Mouse (Mus musculus): ENCODE measurements around the gene Olfr818. TPM values are rescaled to one million over a fixed set of nuclear protein-coding genes. Genes with fewer than 3 reads are reported as not detected.

Olfr818 gene
- polyA plus RNA-seq (2014; fragmentation: Illumina TruSeq; extraction: RNeasy Lipid Tissue Mini Kit (QIAGEN cat#74804); ENCODE audit: low read depth, low replicate concordance), result not detected

GRCm38 (mm10) chr10:129949000-129949399, at the start of gene Olfr818:
Gene Olfr818, minus strand, starts transcription at chr10:129949100.

DNA sequence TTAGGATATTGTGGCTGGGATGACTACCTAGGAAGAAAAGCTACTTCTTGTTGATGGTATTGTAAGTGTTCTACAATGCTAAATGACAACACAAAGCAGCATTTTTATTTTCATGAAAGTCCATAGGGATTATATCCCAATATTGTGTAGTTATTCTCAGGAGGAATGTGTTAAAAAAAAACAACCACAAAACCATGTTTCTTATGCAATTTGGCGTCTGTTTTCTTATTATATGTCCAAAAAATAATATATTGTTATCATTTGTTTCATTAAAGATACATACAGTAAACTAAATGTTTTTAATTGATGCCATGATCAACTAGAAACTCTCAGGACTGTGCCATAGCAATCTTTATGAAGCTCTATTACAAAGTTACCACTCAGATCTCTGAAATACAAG, 36.1 kb upstream of the Olfr818 start, which contains the start of gene Gm10310:
Gene Gm10310 (minus strand): TSS at position 101 of the 400 bp plus-strand sequence.

DNA sequence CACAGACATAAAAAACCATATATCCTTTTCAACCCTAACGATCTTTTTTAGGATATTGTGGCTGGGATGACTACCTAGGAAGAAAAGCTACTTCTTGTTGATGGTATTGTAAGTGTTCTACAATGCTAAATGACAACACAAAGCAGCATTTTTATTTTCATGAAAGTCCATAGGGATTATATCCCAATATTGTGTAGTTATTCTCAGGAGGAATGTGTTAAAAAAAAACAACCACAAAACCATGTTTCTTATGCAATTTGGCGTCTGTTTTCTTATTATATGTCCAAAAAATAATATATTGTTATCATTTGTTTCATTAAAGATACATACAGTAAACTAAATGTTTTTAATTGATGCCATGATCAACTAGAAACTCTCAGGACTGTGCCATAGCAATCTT, 27.1 kb upstream of the Olfr818 start, which contains the start of gene Olfr247:
Gene Olfr247 (minus strand): TSS at position 101 of the 400 bp plus-strand sequence.

DNA sequence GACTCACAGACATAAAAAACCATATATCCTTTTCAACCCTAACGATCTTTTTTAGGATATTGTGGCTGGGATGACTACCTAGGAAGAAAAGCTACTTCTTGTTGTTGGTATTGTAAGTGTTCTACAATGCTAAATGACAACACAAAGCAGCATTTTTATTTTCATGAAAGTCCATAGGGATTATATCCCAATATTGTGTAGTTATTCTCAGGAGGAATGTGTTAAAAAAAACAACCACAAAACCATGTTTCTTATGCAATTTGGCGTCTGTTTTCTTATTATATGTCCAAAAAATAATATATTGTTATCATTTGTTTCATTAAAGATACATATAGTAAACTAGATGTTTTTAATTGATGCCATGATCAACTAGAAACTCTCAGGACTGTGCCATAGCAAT, 18.3 kb upstream of the Olfr818 start, which contains the start of gene Olfr819:
Gene Olfr819 (minus strand): TSS at position 101 of the 400 bp plus-strand sequence.

DNA sequence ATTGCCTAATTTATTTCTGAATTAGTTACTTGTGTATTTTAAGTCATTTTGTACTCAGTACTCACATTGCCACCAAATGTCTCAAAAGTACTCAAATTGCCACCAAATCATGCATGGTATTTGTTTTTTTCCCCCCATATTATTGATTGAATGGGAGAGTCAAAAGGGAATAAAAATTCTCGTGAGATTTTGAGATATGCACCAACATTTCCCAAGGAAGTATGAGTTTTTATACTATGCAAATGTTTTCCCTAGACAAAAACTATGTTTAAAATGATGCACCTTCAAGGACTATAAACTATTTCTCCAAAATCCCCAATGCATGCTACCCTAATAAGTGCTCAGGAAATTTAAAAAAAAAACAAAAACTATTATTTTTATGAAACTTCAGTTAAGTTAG, 33.4 kb downstream of the Olfr818 start, which contains the start of gene Olfr816:
Gene Olfr816 (minus strand): TSS at position 101 of the 400 bp plus-strand sequence.

DNA sequence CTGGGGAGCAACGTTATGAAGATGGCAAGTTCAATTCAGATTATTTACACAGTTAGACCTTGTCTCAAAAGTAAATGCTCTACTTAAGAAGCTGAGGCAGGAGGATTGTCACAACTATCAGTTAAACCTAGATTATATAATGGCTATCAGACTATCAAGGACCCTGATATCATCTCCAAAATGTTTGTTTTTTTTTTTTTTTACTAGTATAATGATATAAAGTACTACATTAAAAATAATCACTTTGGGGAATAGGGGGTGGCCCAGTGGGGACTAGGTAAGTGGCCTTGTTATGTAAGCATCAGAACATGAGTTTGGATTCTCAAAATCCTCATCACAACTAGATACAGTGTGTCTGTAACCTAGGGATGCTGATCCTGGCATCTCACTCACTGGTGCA, 43.1 kb downstream of the Olfr818 start, which contains the start of gene Olfr815:
Gene Olfr815 (minus strand): TSS at position 101 of the 400 bp plus-strand sequence.

Other genes with a start within 250 kb of the Olfr818 start
- not detected for gene Olfr804, start 245.9 kb downstream of the Olfr818 start, polyA plus RNA-seq (2014; fragmentation: Illumina TruSeq; extraction: RNeasy Lipid Tissue Mini Kit (QIAGEN cat#74804); ENCODE audit: low read depth, low replicate concordance)
- gene Olfr805, start 219.7 kb downstream of the Olfr818 start, polyA plus RNA-seq (2014; fragmentation: Illumina TruSeq; extraction: RNeasy Lipid Tissue Mini Kit (QIAGEN cat#74804); ENCODE audit: low read depth, low replicate concordance), result not detected
- not detected for gene Olfr806, start 207.2 kb downstream of the Olfr818 start, polyA plus RNA-seq (2014; fragmentation: Illumina TruSeq; extraction: RNeasy Lipid Tissue Mini Kit (QIAGEN cat#74804); ENCODE audit: low read depth, low replicate concordance)
- not detected for gene Olfr807, start 191.3 kb downstream of the Olfr818 start, polyA plus RNA-seq (2014; fragmentation: Illumina TruSeq; extraction: RNeasy Lipid Tissue Mini Kit (QIAGEN cat#74804); ENCODE audit: low read depth, low replicate concordance)
- gene Olfr808, start 183.6 kb downstream of the Olfr818 start, polyA plus RNA-seq (2014; fragmentation: Illumina TruSeq; extraction: RNeasy Lipid Tissue Mini Kit (QIAGEN cat#74804); ENCODE audit: low read depth, low replicate concordance), result not detected
- not detected for gene Olfr809, start 174.5 kb downstream of the Olfr818 start, polyA plus RNA-seq (2014; fragmentation: Illumina TruSeq; extraction: RNeasy Lipid Tissue Mini Kit (QIAGEN cat#74804); ENCODE audit: low read depth, low replicate concordance)
- not detected for gene Olfr810, start 154.2 kb downstream of the Olfr818 start, polyA plus RNA-seq (2014; fragmentation: Illumina TruSeq; extraction: RNeasy Lipid Tissue Mini Kit (QIAGEN cat#74804); ENCODE audit: low read depth, low replicate concordance)
- not detected for gene Olfr811, start 144.7 kb downstream of the Olfr818 start, polyA plus RNA-seq (2014; fragmentation: Illumina TruSeq; extraction: RNeasy Lipid Tissue Mini Kit (QIAGEN cat#74804); ENCODE audit: low read depth, low replicate concordance)
- not detected for gene Olfr812, start 103.0 kb downstream of the Olfr818 start, polyA plus RNA-seq (2014; fragmentation: Illumina TruSeq; extraction: RNeasy Lipid Tissue Mini Kit (QIAGEN cat#74804); ENCODE audit: low read depth, low replicate concordance)
- not detected for gene Olfr813, start 93.7 kb downstream of the Olfr818 start, polyA plus RNA-seq (2014; fragmentation: Illumina TruSeq; extraction: RNeasy Lipid Tissue Mini Kit (QIAGEN cat#74804); ENCODE audit: low read depth, low replicate concordance)
- gene Olfr814, start 69.2 kb downstream of the Olfr818 start, polyA plus RNA-seq (2014; fragmentation: Illumina TruSeq; extraction: RNeasy Lipid Tissue Mini Kit (QIAGEN cat#74804); ENCODE audit: low read depth, low replicate concordance), result not detected
- not detected for gene Olfr815, start 43.2 kb downstream of the Olfr818 start, polyA plus RNA-seq (2014; fragmentation: Illumina TruSeq; extraction: RNeasy Lipid Tissue Mini Kit (QIAGEN cat#74804); ENCODE audit: low read depth, low replicate concordance)
- gene Olfr816, start 33.5 kb downstream of the Olfr818 start, polyA plus RNA-seq (2014; fragmentation: Illumina TruSeq; extraction: RNeasy Lipid Tissue Mini Kit (QIAGEN cat#74804); ENCODE audit: low read depth, low replicate concordance), result not detected
- not detected for gene Olfr819, start 18.2 kb upstream of the Olfr818 start, polyA plus RNA-seq (2014; fragmentation: Illumina TruSeq; extraction: RNeasy Lipid Tissue Mini Kit (QIAGEN cat#74804); ENCODE audit: low read depth, low replicate concordance)
- gene Olfr247, start 27.0 kb upstream of the Olfr818 start, polyA plus RNA-seq (2014; fragmentation: Illumina TruSeq; extraction: RNeasy Lipid Tissue Mini Kit (QIAGEN cat#74804); ENCODE audit: low read depth, low replicate concordance), result not detected
- gene Gm10310, start 36.0 kb upstream of the Olfr818 start, polyA plus RNA-seq (2014; fragmentation: Illumina TruSeq; extraction: RNeasy Lipid Tissue Mini Kit (QIAGEN cat#74804); ENCODE audit: low read depth, low replicate concordance), result not detected
- not detected for gene Olfr820, start 63.5 kb upstream of the Olfr818 start, polyA plus RNA-seq (2014; fragmentation: Illumina TruSeq; extraction: RNeasy Lipid Tissue Mini Kit (QIAGEN cat#74804); ENCODE audit: low read depth, low replicate concordance)
- not detected for gene Olfr821, start 81.2 kb upstream of the Olfr818 start, polyA plus RNA-seq (2014; fragmentation: Illumina TruSeq; extraction: RNeasy Lipid Tissue Mini Kit (QIAGEN cat#74804); ENCODE audit: low read depth, low replicate concordance)
- gene Olfr822, start 122.1 kb upstream of the Olfr818 start, polyA plus RNA-seq (2014; fragmentation: Illumina TruSeq; extraction: RNeasy Lipid Tissue Mini Kit (QIAGEN cat#74804); ENCODE audit: low read depth, low replicate concordance), result not detected
- not detected for gene Olfr823, start 166.3 kb upstream of the Olfr818 start, polyA plus RNA-seq (2014; fragmentation: Illumina TruSeq; extraction: RNeasy Lipid Tissue Mini Kit (QIAGEN cat#74804); ENCODE audit: low read depth, low replicate concordance)
- not detected for gene Olfr824, start 180.9 kb upstream of the Olfr818 start, polyA plus RNA-seq (2014; fragmentation: Illumina TruSeq; extraction: RNeasy Lipid Tissue Mini Kit (QIAGEN cat#74804); ENCODE audit: low read depth, low replicate concordance)
- not detected for gene Olfr825, start 217.7 kb upstream of the Olfr818 start, polyA plus RNA-seq (2014; fragmentation: Illumina TruSeq; extraction: RNeasy Lipid Tissue Mini Kit (QIAGEN cat#74804); ENCODE audit: low read depth, low replicate concordance)
- not detected for gene Olfr826, start 235.1 kb upstream of the Olfr818 start, polyA plus RNA-seq (2014; fragmentation: Illumina TruSeq; extraction: RNeasy Lipid Tissue Mini Kit (QIAGEN cat#74804); ENCODE audit: low read depth, low replicate concordance)

All from adipose tissue, adult 10 weeks (tissue).